Mouse (Mus musculus): ENCODE measurements around the gene Ostf1.

DNA sequence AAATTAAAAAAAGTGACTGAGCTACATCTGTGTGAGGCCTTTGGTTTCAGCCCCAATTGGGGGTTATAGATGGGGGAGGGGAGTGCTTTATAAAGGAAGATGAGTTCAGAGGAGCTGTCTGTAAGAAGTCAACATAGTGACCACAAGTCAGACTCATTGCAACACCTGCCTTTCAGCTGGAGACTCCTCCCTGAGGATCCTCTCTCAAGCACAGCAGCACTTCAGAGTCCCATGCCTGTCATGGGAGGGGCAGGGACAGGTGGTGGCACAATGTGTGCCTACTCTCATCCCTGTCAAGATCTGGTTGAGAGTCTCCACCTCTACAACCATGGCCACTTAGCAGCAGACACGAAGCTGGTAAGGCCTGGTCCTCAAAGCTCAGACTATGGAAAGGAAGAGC, 11.9 kb downstream of the Ostf1 start:
- TF ChIP-seq GATA2 (IDR thresholded peaks at IDR 0.05; ENCODE audit: borderline replicate concordance, low read depth, low read length) (no peak), CTCF (IDR thresholded peaks at IDR 0.05; ENCODE audit: low read depth, low read length) (no peak), TAL1 (conservative IDR thresholded peaks at IDR 0.05; ENCODE audit: low read depth, low read length) (no peak), GATA1 (IDR thresholded peaks at IDR 0.05; ENCODE audit: borderline replicate concordance, low read length) (no peak)
